Mouse (Mus musculus) gonadal fat pad, adult 2 months (tissue): ENCODE results near the gene Tgfb1. TPM values are rescaled to one million over a fixed set of nuclear protein-coding genes. Genes with fewer than 3 reads are reported as not detected.
"Not testable (repeated sequence)": the region's sequence is repeated elsewhere in the genome, so short reads cannot be mapped to it uniquely, and the experiment has no call there.

Source experiments
- DNase-seq: peaks from one replicate; pipeline ENCODE4 v3.0.0-alpha.2; 2012; ENCODE audit warnings: low read depth
- polyA plus RNA-seq: library from polyadenylated mRNA; depleted of rRNA; stranded (reverse); fragments of >200 nt; gene quantifications from 2 replicates; pipeline ENCODE4 v1.2.3, GENCODE M21; 2012

The Tgfb1 gene
- polyA plus RNA-seq, 1 experiment: 32.4 TPM

GRCm38 (mm10) chr7:25705801-25706251 lies 19.0 kb downstream of the Tgfb1 start:
- no peak for DNase-seq

DNA sequence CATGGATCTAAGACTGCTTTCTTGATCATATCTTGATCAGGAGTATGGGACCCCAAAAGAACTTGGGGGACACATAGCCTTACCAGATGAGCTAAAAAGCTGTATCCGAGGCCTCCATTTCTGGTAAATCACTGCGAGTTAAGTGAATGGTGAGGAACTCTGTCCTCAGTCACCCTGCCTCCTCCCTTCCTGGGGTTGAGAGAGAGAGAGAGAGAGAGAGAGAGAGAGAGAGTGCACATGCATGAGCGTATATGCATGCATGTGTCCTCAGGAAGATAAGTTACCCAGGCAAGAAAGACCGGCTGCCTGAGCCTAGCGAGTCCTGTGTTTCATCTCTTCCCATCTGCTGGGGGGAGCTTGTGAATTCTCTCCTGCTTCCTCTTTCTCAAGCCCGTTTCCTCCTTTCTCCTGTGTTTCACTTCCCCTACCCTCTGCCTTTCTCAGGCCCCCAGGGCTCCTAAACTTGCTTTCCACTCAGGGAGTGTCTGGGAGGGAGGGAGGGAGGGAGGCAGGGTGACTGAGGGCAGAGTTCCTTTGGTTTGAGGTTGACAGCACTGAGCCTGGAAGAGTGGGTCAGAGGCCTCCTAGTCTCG lies 19.9 kb downstream of the Tgfb1 start:
- no peak for DNase-seq

DNA sequence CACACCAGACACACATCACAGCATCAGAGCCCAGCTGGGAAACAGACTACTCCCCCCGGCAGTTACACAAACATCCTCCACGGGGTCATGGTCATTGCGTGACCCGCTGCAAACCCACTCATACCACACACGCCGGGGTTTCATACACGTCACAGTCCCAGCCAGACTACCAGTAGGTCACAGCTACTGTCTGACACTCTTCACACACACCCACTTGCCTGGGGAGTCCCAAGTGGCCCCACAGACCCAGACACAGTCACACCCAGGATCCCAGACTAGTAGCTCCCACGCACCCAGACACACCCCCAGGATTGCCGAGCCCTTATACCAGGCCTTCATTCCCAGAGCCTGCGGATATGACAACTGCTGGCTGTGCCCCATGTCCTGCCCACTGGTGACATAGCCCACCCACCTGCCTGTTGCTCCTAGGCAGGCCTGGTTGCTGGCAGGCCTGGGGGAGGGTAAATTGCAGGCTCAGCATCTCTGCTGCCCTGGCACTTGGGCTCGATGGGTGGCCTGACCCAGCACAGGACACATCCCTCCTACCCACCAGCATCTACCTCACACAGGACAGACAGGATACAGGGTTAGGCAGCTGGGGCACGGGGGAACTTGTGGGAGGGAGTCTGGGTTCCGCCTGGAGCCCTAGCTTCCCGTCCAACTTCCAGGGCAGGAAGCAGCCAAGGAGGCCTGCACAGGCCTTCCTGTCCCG lies 20.9 kb downstream of the Tgfb1 start:
- no peak for DNase-seq

DNA sequence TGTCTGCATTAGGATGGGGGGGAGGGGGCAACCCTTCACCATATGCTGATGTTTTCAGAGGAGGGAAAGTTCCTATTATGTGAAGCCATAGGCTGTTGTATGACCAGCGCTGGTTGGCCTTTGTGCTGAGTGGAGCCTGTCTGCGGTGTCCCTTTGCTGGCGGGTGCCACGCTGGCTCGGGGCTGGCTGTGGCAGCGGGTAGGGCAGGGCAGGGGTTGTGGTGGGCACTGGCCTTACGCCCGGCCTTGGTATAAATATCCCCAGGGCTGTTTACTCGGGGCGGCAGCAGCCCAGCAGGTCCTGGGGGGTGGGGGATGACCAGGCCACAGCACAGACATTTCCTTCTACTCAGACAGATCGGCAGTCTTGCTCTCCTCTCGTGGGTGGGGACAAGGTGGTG lies 23.2 kb downstream of the Tgfb1 start:
- no peak for DNase-seq

GRCm38 (mm10) chr7:25710519-25711130 lies 23.8 kb downstream of the Tgfb1 start:
- no peak for DNase-seq

- no peak for DNase-seq
Measured at GRCm38 (mm10) chr7:25711165-25711564, 24.4 kb downstream of the Tgfb1 start.

GRCm38 (mm10) chr7:25711731-25712197 lies 25.0 kb downstream of the Tgfb1 start:
- DNase-seq: no peak

DNA sequence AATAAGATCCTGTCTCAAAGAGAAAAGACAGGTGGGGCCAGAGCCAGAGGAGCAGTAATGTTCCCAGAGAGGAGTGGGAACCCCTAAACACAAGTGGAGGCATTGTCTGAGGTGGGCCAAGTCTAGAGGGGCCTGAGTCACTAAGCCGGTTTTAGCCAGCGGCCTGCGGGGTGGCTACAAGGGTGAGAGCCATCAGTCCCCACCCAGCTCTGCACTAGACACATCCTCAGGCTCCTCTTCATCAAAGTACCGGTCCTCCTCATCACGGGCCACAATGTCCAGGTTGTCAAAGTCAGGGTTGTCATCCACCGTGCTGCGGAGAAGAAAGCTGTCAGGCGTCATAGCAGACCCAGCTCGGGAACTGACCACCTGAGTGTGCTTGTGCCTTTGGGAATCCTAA lies 26.0 kb downstream of the Tgfb1 start:
- DNase-seq: no peak

DNA sequence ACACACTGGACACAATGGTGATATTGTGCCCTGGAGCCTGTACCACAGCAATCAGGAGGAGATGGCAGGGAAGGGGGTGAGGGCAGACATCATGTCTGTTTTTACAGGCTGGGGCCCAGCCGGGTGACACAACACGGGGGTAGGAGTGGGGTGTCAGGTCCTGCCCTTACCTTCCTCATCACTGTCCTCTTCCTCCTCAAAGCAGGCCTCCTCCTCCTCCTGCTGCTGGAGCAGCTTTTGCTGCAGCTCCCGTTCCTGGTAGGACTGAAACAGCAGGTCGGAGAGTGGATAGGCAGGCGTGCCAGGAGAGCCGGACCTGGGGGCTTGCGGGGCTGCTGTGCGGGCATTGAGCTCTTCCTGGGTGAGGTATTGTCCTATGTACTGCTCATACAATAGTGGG lies 27.8 kb downstream of the Tgfb1 start:
- DNase-seq: no peak

- DNase-seq: no peak
Measured at GRCm38 (mm10) chr7:25715731-25716271, 29.0 kb downstream of the Tgfb1 start.

DNA sequence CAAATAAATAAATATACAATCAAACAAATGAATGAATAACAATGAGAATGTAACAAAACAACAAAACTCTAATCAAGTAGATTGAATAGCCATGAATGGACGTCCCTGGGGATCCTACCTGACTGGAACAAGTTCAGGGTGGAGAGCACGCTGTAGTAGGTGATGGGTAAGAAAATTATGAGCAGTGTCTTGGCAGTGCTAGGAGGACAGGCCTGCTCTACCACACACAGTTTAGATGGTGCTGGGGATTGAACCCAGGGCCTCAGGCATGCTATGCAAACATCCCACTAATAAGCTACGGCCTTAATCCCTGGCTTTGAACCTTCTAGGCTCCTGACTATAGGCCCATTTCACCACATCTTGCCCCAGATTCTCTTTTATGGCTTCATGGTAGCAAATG lies 30.7 kb downstream of the Tgfb1 start:
- DNase-seq: no peak

DNA sequence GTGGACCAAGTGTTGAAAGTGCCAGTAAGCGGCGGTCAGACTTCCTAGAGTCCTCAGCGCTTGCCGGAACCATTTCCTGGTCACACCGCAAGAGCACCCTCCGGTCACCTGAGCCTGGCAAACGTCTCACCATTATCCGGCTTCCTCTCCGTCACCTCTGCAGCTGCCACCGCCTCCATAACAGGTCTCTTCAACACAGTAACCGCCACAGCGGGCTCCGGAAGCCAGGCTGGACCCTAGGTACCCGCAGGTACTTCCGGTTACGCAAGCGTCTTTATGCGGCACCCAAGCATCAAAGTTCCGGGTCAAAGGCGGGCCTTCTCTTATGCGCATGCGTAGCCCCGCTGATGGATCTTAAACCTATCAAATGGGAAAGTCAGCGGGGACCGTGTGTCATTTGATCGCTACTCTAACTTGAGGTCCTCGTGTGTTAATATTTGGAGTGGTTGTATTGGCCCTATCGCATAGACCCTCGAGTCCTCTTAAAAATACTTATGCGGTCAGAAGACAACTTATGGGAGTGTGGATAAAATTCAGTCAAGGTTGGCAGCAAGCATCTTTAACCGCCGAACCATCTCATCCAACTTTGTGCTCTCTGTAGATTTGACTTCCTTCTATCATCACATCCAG lies 32.1 kb downstream of the Tgfb1 start, which contains the start of gene Ccdc97:
Gene Ccdc97 (minus strand): TSS at position 301 of the 630 bp plus-strand sequence.
- DNase-seq: no peak

GRCm38 (mm10) chr7:25719761-25720610 lies 33.2 kb downstream of the Tgfb1 start:
- no peak for DNase-seq

DNA sequence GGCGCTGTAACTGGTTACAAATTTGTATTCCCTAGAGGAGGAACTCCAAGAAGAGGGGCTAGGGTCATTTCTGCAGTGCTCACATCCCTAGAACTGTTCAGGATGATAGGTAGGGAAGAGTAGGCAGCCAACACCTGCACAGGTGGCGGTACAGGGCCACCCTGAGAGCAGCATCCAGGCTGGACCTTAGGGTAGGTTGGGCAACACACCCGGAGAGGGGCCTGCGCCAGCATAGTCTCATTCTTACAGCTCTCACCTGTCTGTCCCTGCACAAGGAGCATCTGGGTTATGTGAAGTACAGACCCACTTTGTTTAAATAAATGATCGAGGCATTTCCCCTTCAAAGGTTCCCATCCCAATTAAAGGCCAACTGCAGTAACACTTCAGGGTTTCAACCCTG lies 34.0 kb downstream of the Tgfb1 start:
- DNase-seq: no peak

DNA sequence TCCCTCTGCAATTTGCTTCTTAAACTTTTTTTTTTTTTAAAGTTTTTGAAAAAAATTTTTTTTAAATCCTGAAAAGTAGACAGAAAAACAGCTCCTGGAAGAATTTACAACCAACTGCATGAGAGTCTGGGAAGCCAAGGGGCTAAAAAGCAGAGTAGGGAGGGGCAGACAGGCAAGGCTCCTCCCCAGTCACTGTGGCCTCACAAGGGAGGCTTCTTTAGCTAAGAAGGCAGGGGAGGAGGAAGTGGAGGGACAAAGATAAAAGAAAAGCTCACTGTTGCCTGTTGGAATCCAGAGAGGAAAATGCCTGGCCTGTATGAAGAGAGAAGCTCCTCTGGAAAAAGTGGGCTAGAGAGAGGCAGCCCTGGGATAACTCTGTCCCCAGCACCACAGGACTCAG lies 35.0 kb downstream of the Tgfb1 start:
- not testable (repeated sequence) for DNase-seq

DNA sequence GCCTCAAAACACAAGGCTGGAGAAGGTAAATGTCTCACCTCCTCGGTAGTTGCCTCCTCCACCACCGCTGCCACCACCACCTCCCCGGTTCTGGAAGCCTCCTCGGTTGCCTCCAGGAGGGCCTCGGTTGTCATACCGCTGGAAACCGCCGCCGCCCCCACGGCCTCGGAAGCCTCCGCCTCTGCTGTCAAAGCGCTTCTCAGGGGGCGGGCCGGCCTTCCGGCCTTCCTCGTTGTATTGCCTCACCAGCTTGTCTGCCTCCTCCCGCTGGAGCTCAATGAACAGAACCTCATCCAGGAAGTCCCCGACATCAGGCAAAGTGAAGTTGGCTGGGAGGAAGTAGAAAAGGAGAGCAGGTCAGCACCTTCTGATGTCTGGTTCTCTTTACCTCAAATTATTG lies 39.1 kb downstream of the Tgfb1 start:
- no peak for DNase-seq

DNA sequence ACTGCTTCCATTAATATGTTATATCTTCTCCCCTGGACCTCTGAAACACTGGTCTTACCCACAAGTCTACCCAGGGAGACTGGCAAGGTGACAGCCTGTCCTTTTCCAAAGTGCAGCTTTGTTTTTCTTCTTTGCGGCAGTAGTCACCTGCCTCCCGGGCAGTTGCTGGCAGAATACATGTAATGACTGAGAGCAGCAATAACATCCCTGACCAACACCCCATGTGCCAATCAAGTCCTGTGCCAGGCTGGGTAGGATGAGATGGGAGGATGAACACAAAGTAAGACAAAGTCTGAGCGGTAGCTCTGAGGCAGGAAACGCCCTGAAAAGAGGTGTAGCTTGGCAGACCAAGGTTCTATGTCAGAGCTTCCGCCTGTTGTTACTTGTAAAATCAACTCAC lies 41.0 kb downstream of the Tgfb1 start:
- no peak for DNase-seq

GRCm38 (mm10) chr7:25729396-25729795 lies 42.6 kb downstream of the Tgfb1 start:
- no peak for DNase-seq

- no peak for DNase-seq
Measured at GRCm38 (mm10) chr7:25729862-25730261, 43.1 kb downstream of the Tgfb1 start.

- no peak for DNase-seq
Measured at GRCm38 (mm10) chr7:25731294-25732055, 44.7 kb downstream of the Tgfb1 start.

GRCm38 (mm10) chr7:25734991-25735390 lies 48.2 kb downstream of the Tgfb1 start:
- DNase-seq: no peak
